Mouse (Mus musculus): ENCODE measurements at regions not wholly inside any gene's neighbourhood (a gene's known extent, or its start where the extent isn't known, plus 50 kb on each side); places are given as distances from the start of the nearest gene placed in this dataset.

- no peak for TF ChIP-seq CTCF (conservative IDR thresholded peaks at IDR 0.05 in 1 of 2, IDR thresholded peaks at IDR 0.05 in 1 of 2; ENCODE audit: low read depth in 2 of 2, low read length in 2 of 2)
- TF ChIP-seq RAD21 (IDR thresholded peaks at IDR 0.05; ENCODE audit: low read depth, low read length), result no peak
- no peak for TF ChIP-seq ZC3H11A (IDR thresholded peaks at IDR 0.05; ENCODE audit: low read depth, low read length)
- no peak for TF ChIP-seq USF1 (IDR thresholded peaks at IDR 0.05; ENCODE audit: low read depth, low read length)
- TF ChIP-seq CHD1 (IDR thresholded peaks at IDR 0.05; ENCODE audit: low read depth, low read length), result no peak
- TF ChIP-seq E2F4 (IDR thresholded peaks at IDR 0.05; ENCODE audit: insufficient replicate concordance, low read depth, low read length), result no peak
- no peak for TF ChIP-seq EP300 (IDR thresholded peaks at IDR 0.05; ENCODE audit: low read length)
- TF ChIP-seq JUND (conservative IDR thresholded peaks at IDR 0.05; ENCODE audit: low read depth, low read length), result no peak
- TF ChIP-seq ELF1 (IDR thresholded peaks at IDR 0.05; ENCODE audit: low read depth, low read length), result no peak
These were observed 463.5 kb upstream of the Dmac1 start for GRCm38 (mm10) chr4:75741585-75741984.

Measured in CH12.LX (cell line).